In genomic region chr1:137262806-137263370, GRCm38 (mm10) we compare ENCODE assay signal across 9 mouse cellular contexts.
"Had no signal": no experiment of that assay in that cellular context is flagged by ENCODE, and none has a peak within 500 bp of the region (broad histone marks: within the 10 kb centered on the region; RNA-seq: fewer than 3 reads in every experiment).

No protein-coding gene starts in this region.

- H3K4me2 ChIP-seq: limb, embryonic 13.5 days had no signal

- H3K27ac ChIP-seq: kidney, postnatal 0 days; limb, embryonic 13.5 days; liver, embryonic 14.5 days had no signal

- H3K4me3 ChIP-seq: limb, embryonic 13.5 days had no signal

- H3K27me3 ChIP-seq: limb, embryonic 13.5 days had no signal

- DNase-seq: kidney, adult 9 months; kidney, postnatal 36 days; left cerebral cortex, postnatal 4 days; lung, adult 18-20 months; right cerebral cortex, postnatal 14 days; thymus, postnatal 36 days had no signal

- H3K36me3 ChIP-seq: limb, embryonic 13.5 days had no signal

- H3K9ac ChIP-seq: limb, embryonic 13.5 days; liver, embryonic 14.5 days had no signal

- H3K4me1 ChIP-seq: limb, embryonic 13.5 days had no signal

- H3K9me3 ChIP-seq: limb, embryonic 13.5 days had no signal
